Mouse (Mus musculus): ENCODE data around the gene Gde1.

The Gde1 gene

GRCm38 (mm10) chr7:118705101-118705961 lies at the start of gene Gde1:
Gene Gde1 (minus strand): TSS chr7:118705778.
- peak; percentile 90 to 94 for DNase-seq (ENCODE audit: low spot score in 2 of 2)

DNA sequence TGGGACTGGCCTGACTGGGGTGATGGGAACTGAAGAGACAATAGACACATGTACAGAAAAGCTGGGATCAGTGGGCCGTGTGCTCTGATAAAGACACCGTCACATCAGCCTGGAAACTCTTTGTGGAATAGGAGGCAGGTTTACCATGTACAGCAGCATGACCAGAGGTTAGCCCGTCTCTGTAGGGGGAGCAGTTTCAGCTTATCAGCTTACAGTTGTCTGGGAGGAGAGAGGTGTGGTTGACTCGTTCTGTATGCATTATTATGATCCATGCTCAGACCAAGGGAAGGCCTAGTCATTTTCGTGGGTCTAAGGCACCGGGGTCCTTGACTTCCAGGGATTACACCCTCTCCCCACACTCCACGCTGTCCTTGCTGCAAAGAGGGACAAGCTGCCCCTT lies 46.0 kb upstream of the Gde1 start:
- no peak for DNase-seq (ENCODE audit: low spot score in 2 of 2)

- no peak for DNase-seq (ENCODE audit: low spot score in 2 of 2)
Observed at GRCm38 (mm10) chr7:118749706-118750105, 44.1 kb upstream of the Gde1 start.

DNA sequence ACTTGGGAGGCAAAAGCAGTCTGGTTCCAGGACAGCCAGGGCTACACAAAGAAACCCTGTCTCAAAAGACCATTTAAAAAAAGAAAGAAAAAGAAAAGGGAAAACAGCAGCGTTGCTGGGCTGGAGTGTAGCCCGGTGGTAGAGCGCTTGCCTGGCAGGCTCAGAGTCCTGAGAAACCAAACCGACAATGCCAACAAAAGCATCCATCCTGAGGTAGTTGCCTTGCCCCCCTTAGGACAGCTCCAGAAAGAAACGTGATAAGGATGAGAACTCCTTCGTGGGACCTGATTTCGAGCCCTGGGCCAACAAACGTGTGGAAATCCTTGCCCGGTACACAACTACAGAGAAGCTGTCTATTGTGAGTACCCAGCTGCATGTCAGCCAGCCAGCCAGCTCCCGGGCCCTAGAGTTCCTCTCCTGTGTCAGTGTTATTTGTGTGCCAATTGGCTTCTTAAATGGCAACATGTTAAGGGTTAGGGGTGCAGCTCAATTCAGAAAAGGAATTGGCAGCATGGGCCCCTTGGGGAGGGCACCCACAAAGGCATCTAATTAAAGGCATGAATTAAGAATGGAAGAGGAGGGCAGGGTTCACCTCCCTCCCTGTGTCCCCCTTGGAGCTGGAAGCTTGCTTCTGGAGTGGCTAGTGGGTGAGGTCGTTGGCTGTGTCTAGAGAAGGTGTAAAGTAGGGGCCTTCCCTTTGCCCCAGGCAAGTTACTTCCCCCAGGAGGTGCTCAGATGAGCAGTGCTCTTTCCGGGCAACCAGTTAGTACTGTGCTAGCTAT lies 42.5 kb upstream of the Gde1 start:
- peak; percentile 15 to 58 for DNase-seq (ENCODE audit: low spot score in 2 of 2)

GRCm38 (mm10) chr7:118744766-118745165 lies 39.2 kb upstream of the Gde1 start:
- DNase-seq (ENCODE audit: low spot score in 2 of 2): no peak

GRCm38 (mm10) chr7:118742278-118742677 lies 36.7 kb upstream of the Gde1 start:
- DNase-seq (ENCODE audit: low spot score in 2 of 2): no peak

- DNase-seq (ENCODE audit: low spot score in 2 of 2): peak; percentile 94 to 95
Observed at GRCm38 (mm10) chr7:118740532-118741338, 35.2 kb upstream of the Gde1 start.

DNA sequence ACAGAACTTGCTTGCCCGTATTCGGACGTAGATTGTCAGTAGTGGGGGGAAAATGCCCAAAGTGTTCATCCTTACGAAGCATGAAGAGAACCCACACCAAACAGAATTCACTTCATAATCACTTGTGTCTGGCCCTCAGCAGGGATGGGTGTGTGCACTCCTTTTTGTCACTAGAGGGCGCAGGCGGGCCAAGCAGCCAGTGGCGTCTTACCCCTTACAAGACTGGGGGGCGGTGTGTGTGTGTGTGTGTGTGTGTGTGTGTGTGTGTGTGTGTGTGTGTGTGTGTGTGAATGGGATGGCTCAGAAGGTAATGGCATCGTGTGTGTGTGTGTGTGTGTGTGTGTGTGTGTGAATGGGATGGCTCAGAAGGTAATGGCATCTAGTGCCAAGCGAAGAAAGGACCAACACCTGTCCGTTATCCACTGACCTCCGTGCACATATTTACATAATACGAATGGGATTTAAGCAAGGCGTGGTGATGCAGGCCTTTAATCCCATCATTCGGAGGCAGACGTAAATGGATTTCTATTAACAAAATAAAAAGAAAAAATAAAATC lies 34.5 kb upstream of the Gde1 start, which contains the start of gene Vps35l:
Vps35l (plus strand) TSS at position 252 of the 557 bp plus-strand sequence.
- DNase-seq (ENCODE audit: low spot score in 2 of 2): peak; percentile 68 to 77

- no peak for DNase-seq (ENCODE audit: low spot score in 2 of 2)
Observed at GRCm38 (mm10) chr7:118738730-118739129, 33.2 kb upstream of the Gde1 start.

DNA sequence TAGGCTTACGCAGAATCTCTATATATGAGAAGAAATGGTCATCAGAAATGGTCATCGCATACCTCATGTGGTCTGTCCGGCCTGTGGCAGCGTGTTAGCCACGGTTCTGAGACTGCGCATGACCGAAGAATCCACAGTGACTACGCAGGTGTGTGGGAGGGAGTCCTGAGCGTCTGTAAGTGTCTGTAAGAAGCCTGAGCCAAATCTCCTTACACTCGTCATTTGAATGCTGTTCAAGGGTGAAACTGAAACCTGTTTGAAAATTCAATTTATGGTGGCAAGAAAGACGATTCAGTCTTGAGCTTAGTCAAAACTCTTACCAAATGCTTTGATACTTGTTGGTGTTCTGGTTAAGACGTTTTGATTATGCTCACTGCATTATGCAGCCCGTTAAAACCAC lies 27.6 kb upstream of the Gde1 start:
- DNase-seq (ENCODE audit: low spot score in 2 of 2): no peak

DNA sequence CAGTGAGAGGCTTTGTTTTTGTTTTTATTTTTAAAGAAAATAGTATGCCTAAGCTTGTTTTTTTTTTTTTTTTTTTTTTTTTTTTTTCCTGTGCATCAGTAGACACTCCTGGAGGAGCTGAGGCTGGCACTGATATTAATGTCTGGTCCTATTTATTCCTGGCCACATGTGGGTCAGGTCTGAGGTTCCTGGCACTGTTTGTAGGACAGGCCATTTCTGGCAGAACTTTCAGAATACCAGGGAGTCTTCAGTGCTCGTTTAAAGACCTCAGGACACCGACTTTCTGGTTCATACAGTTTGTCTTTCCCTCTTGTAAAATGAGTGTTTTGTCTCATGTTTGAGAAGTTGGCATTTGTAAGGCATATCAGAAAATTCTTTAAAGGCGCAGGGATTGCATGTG lies 26.2 kb upstream of the Gde1 start:
- no peak for DNase-seq (ENCODE audit: low spot score in 2 of 2)

DNA sequence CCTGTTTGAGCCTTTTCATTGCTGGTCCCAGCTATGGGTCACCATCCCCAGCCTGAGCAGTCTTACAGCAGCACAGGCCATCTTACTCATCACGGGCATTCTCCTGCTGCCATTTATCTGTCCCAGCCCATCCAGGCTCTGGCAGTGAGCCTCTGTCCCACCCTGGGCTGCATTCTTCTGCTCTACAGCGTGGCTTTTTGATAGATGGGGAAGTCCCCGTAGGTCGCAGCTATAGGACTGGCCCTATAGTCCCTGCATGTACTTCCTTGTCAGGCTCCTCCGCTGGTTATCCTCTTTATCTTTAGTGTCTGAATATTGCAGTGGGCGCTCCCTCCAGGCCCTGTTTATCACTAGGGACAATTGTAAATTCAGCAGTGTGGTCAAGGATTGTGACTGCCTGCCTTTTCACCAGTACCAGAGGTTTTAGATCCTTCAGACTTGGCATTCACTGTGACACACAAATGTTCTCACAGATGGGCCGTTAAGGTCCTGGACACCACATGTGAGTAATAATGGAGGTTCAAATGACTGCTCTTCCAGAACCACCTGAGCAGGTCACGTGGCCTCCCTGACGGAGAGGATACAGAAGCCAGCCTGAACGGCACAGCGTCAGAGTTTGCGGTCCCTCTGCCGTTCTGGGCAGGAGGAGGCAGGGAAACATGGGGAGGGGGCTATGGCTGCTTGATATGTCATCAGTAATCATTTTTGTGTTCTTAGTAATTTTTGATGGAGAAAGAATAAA lies 23.4 kb upstream of the Gde1 start:
- no peak for DNase-seq (ENCODE audit: low spot score in 2 of 2)

DNA sequence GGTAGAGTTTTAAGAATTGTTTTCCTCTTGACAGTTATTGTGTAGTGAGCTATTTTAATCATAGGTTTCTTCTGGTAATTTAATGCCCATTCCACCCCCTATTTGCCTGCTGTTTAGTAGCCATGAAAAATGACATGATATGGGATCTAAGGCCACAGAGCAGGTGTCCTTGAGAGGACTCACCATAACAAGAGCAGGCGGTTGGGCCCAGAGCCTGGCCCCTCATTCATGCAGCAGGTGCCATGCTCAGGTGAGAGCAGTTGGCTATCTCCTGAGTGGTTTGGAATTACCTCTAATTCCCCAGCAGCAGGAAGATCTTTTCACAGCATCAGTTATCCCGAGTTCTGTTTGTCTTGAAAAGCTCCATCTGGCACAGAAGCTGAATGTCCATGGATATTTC lies 19.9 kb upstream of the Gde1 start:
- no peak for DNase-seq (ENCODE audit: low spot score in 2 of 2)

GRCm38 (mm10) chr7:118723927-118724326 lies 18.3 kb upstream of the Gde1 start:
- DNase-seq (ENCODE audit: low spot score in 2 of 2): no peak

DNA sequence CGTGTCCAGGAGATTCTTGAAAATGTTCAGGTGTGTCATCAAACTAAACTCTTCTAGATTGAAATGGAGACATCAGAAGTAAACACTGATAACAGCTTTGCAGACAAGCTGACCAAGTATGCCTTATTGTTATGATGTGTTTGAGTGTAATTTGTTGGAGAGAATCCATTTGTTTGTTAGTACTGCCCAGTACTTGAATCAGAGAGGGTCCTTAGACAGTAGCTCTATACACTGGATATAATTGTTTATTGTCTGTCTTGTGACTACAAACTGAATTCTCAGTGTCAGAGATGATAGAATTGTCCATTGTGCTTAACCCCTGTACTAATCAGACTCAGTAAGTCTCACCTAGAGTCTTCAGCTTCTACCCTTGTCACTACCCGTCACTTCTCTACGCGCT lies 12.5 kb upstream of the Gde1 start:
- no peak for DNase-seq (ENCODE audit: low spot score in 2 of 2)

DNA sequence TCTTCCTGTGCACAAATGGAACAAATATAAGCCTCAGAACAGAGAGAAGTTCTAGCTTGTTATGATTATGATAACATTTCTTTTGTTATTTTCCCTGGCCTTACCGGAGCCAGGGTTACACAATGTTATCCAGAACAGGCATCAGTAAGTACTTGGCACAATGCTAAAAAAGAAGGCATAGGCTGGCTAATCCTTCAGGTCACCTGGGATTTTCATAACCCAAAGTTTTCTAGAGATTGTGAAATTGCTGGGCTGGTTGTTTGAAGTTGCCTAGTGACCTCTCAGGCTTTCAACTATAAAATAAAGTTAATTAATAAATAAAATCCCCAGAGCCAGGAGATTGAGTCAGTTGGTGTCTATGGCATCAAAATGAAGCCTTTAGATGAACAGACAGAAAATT lies 9.3 kb upstream of the Gde1 start:
- no peak for DNase-seq (ENCODE audit: low spot score in 2 of 2)

DNA sequence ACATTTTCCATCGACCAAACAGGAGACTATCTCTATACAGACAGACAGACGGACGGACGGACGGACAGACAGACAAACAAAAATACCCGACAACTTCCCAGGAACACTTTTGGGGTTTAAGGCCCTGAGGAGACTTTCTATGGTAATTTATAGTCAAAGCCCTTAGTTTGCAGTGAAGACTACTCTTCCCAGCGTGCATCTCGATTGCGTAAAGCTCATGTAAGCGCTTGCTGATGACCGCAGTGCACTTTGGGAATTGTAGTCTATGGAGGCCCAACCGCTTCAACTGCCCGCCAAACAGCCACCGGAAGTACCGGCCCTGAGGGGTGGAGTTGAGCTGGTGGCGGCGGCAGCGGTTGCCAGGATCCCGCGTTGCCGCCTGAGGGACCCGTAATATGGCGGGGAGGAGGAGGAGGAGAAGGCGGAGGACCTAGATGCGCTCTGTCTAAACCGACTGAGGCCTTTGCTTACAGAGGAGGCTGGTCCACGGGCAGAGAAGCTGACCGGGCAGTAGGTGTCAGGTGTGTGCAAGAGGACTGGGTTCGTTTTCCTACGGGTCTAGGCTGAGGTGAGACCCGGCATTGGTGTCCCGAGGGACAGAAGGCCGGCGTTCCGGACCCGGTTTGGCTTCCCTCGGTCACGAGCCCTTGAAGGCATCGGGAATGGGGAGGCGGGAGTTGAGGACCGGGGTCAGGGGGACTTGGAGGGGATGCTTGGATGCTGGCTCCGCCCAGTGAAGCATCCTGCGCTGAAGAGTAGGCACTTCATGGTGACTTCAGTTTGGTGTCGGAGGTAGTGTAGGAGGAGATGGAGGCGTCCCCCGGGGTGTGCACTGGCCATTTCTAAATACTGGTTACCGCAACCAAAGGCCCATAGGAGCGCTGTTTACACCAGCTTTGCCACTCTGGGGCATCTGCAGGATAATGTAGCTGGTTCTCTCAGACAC lies 6.9 kb upstream of the Gde1 start, which contains the start of gene Ccp110:
Ccp110 (plus strand) TSS at position 325 of the 946 bp plus-strand sequence.
- peak; percentile 93 to 96 for DNase-seq (ENCODE audit: low spot score in 2 of 2)

- DNase-seq (ENCODE audit: low spot score in 2 of 2): no peak
Observed at GRCm38 (mm10) chr7:118710776-118711175, 5.2 kb upstream of the Gde1 start.

GRCm38 (mm10) chr7:118708002-118708401 lies 2.4 kb upstream of the Gde1 start:
- no peak for DNase-seq (ENCODE audit: low spot score in 2 of 2)

GRCm38 (mm10) chr7:118707216-118707615 lies 1.6 kb upstream of the Gde1 start:
- no peak for DNase-seq (ENCODE audit: low spot score in 2 of 2)
